Mouse (Mus musculus) mouse embryonic stem cell (cell line): ENCODE measurements around the gene Sytl4.

Experiments
- in situ Hi-C, 2 experiments: fragments of 300-500 bp; cut with MboI; formaldehyde crosslinking; loops; 1 replicate in 1 of 2; 3 replicates in 1 of 2; pipeline ENCODE4 v1.14.3; 2019 to 2020; ENCODE audit warnings: low sequenced_read_pairs in 2 of 2, low pct_unique_long_range_greater_than_20kb in 1 of 2, mixed read lengths in 1 of 2; ENCODE audit not compliant: unreplicated experiment in 1 of 2

The Sytl4 gene

DNA sequence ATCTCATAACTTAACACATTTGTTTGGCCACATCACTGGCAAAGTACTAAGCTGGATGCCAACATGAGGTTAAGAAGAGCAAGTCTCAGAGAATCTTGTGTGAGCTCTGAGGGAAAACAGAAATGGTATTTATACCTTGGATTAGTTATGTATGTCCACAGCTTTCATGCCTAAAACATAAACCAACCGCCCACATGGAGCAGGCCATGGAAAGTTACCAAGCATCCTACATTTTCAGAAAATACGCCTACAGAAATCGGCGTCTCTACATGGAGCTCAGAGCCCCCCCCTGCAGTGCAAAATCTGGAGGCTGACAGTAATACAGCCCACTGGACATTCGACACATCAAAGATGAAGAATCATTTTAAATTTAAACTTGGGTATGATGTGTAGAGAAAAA lies 93.5 kb downstream of the Sytl4 start:
- in situ Hi-C loops = no loop called here

GRCm38 (mm10) chrX:133887308-133887707 lies 94.3 kb downstream of the Sytl4 start:
- in situ Hi-C loops = no loop called here
